Mouse (Mus musculus): ENCODE data around the gene Tmem106a.

DNA sequence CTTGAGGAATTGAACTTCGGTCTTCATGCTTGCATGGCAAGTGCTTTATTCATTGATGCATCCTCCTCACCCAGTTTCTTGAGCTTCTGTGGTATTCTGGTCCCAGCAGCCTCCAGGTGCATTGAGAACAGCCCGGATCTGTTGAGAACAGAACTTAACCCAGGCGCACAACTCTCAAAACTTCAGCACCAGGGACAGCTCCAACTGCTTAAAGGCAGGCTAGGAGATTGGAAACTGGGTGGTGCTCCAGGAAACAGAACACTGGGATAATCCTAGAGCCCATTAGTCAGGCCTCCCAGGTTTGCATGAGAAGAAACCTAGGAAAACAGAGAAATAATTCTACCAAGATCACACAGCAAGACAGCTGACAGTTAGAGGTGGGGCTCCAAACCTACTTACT lies 20.4 kb downstream of the Tmem106a start:
- TF ChIP-seq POLR2A (IDR thresholded peaks at IDR 0.05; ENCODE audit: low read depth, low read length): no peak
- TF ChIP-seq CTCF (IDR thresholded peaks at IDR 0.05; ENCODE audit: borderline replicate concordance, insufficient read depth, low read length): no peak

Data from embryonic fibroblast, embryonic 13.5 days (primary cell).